Mouse (Mus musculus): Measurements from ENCODE around the gene Slc1a4. TPM values are rescaled to one million over a fixed set of nuclear protein-coding genes. Genes with fewer than 3 reads are reported as not detected.

Gene Slc1a4
- polyA plus RNA-seq, 1 experiment from 2014 or later, result 8.1 TPM

DNA sequence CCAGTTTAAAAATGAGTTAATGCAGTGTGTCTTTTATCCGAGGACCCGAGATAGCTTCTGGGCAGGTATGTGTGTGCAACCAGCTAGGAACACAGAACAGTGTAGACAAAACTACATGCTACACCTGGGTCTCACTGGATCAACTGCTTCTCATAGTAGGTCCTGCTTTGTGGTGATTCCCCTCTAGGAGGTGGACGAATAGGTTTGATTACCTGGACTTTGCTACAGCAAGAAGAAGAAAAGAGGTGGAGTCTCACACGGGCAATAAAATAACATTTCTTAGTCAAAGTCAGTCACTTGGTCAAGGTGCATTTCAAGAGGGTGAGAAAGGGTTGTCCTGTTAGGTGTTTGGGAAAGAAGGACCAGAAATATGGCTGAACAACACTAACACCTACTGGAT is 11.4 kb upstream of the Slc1a4 start:
- no peak overlapping the region for H3K27ac ChIP-seq (replicated peaks)
- 78% methylated on average over 4 of the region's 4 CpGs for WGBS

GRCm38 (mm10) chr11:20341598-20341997 is 9.1 kb upstream of the Slc1a4 start:
- H3K36me3 ChIP-seq, result no peaks in the 10 kb centered on the region
- WGBS, result 33% methylated on average over 1 of the region's 1 CpGs
- ATAC-seq (ENCODE audit: extremely low read depth, insufficient number of reproducible peaks, low FRiP score, low TSS enrichment), result no peak

More for the DNA sequence above, 11.4 kb upstream of the Slc1a4 start:
- no peak overlapping the region for H3K4me2 ChIP-seq
- H3K27me3 ChIP-seq (replicated peaks), result no peaks in the 10 kb centered on the region
- H3K4me1 ChIP-seq, result peaks cover 5% of the 10 kb centered on the region; the same call in 1 of the 2 replicates
- no peak overlapping the region for H3K9ac ChIP-seq
- no peak overlapping the region for H3K4me3 ChIP-seq
- no peaks in the 10 kb centered on the region; the same call in 1 of the 2 replicates for H3K9me3 ChIP-seq
- ATAC-seq (ENCODE audit: extremely low read depth, insufficient number of reproducible peaks, low FRiP score, low TSS enrichment), result no peak
- no peaks in the 10 kb centered on the region for H3K36me3 ChIP-seq

DNA sequence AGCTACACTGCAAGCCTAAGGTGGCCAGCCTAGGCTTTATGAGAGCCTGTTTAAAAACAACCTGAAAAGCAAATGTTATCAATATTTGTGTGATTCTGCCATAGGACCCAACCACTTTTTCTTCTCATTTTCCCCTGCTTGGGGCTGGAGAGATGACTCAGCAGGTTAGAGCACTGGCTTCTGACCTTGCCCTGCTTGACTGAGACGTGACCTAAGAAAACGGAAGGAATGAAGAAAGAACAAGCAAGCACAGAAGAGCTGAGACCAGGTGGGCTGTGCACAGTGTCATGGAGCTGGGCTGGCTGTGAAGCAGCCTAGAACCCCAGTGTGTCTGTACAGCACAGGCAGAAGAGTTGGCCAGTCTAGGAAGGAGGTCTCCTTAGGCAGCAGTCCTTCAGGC is 6.2 kb upstream of the Slc1a4 start:
- 0 out of 2 replicates have a peak, but pooled peaks cover 4% of the 10 kb centered on the region for H3K27me3 ChIP-seq (replicated peaks)
- whole genome bisulfite sequencing, result 54% methylated on average over 2 of the region's 2 CpGs

More at GRCm38 (mm10) chr11:20341598-20341997, 9.1 kb upstream of the Slc1a4 start:
- H3K4me2 ChIP-seq, result no peak overlapping the region
- no peak overlapping the region for H3K4me3 ChIP-seq
- H3K27ac ChIP-seq (replicated peaks), result no peak overlapping the region
- no peak overlapping the region for H3K9ac ChIP-seq
- 0 out of 2 replicates have a peak, but pooled peaks cover 4% of the 10 kb centered on the region for H3K27me3 ChIP-seq (replicated peaks)
- H3K4me1 ChIP-seq, result no peaks in the 10 kb centered on the region
- no peaks in the 10 kb centered on the region for H3K9me3 ChIP-seq

DNA sequence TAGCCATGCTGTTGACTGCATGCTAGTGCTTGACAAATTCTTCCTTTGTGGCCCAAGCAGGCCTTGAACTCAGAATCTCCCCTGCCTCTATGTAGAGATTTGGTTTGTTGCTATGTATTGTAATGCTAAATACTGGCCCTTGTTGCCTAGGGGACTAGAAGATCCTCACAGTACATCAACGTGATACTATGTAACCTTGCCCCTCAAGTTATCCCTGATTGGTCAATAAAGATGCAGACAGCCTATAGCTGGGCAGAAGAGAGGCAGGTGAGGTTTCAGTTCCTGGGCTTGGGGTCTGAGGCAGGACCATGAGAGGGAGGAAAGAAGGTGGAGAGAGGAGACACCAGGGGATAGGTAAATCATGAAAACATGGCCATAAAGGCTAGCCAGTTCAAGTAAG is 1.8 kb upstream of the Slc1a4 start:
- Histone ChIP-seq H3K4me1 (peaks cover 28% of the 10 kb centered on the region), H3K9ac (no peak overlapping the region), H3K4me3 (no peak overlapping the region), H3K36me3 (no peaks in the 10 kb centered on the region), H3K4me2 (peak overlapping the region; percentile 99; the same call in 1 of the 2 replicates), H3K27me3 (replicated peaks) (peaks cover 16% of the 10 kb centered on the region), H3K27ac (replicated peaks) (no peak overlapping the region), H3K9me3 (no peaks in the 10 kb centered on the region)
- ATAC-seq (ENCODE audit: extremely low read depth, insufficient number of reproducible peaks, low FRiP score, low TSS enrichment), result no peak
- WGBS, result 41% methylated on average over 1 of the region's 1 CpGs

More for the DNA sequence above, 6.2 kb upstream of the Slc1a4 start:
- 0 out of 2 replicates have a peak, but pooled peaks have one; percentile 46 for ATAC-seq (ENCODE audit: extremely low read depth, insufficient number of reproducible peaks, low FRiP score, low TSS enrichment)
- Histone ChIP-seq H3K27ac (replicated peaks) (no peak overlapping the region), H3K36me3 (no peaks in the 10 kb centered on the region), H3K9me3 (no peaks in the 10 kb centered on the region), H3K4me1 (peaks cover 2% of the 10 kb centered on the region; the same call in 1 of the 2 replicates), H3K4me2 (no peak overlapping the region), H3K4me3 (no peak overlapping the region), H3K9ac (no peak overlapping the region)

- Histone ChIP-seq H3K4me1 (peaks cover 32% of the 10 kb centered on the region), H3K9me3 (no peaks in the 10 kb centered on the region), H3K4me2 (peak overlapping the region; percentile 99), H3K9ac (peak overlapping the region; percentile 90), H3K4me3 (peak overlapping the region; percentile 81), H3K36me3 (no peaks in the 10 kb centered on the region), H3K27me3 (replicated peaks) (peaks cover 22% of the 10 kb centered on the region), H3K27ac (replicated peaks) (peak overlapping the region; percentile 92)
- 3% methylated on average over 61 of the region's 61 CpGs for WGBS
- peak; percentile 22; the same call in 1 of the 2 replicates for ATAC-seq (ENCODE audit: extremely low read depth, insufficient number of reproducible peaks, low FRiP score, low TSS enrichment)
Observed at GRCm38 (mm10) chr11:20331690-20332537, 599 bp downstream of the Slc1a4 start.

DNA sequence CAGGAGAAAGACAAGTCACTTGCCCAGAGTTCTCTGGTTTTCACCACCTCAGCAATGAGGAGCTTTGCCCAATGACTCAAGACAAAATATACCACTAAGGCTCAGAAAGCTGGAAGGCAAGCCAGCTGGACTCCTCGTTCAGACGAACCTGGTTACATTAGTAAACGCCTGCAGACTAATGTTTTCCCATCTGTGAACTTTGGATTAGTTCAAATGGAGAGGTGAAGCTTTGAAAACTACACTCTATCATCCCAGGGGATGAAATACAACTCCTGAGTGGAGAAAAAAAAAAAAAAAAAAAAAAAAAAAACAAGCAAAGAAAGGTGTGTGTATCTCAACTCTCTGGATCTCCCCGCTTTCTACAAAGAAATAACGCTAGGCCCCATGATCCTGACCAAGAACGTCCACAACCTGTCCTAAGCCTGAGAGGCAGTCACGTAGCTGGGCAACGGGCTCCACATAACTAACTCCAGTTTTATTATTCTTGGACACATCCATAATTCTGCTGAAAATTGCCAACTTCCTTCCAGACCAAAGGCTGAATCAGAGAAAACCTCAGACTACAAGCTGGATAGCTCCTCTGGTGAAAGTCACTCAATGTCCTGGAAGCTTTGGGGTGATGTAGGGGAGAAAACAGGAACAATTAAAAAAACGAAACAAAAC is 1.4 kb downstream of the Slc1a4 start:
- Histone ChIP-seq H3K27ac (replicated peaks) (peak overlapping the region; percentile 92), H3K27me3 (replicated peaks) (peaks cover 22% of the 10 kb centered on the region), H3K36me3 (no peaks in the 10 kb centered on the region), H3K4me3 (peak overlapping the region; percentile 81), H3K4me2 (peak overlapping the region; percentile 99), H3K9ac (peak overlapping the region; percentile 90), H3K4me1 (peaks cover 40% of the 10 kb centered on the region), H3K9me3 (no peaks in the 10 kb centered on the region)
- no peak for ATAC-seq (ENCODE audit: extremely low read depth, insufficient number of reproducible peaks, low FRiP score, low TSS enrichment)
- WGBS, result 54% methylated on average over 9 of the region's 9 CpGs

GRCm38 (mm10) chr11:20329711-20330110 is 2.8 kb downstream of the Slc1a4 start:
- Histone ChIP-seq H3K4me1 (peaks cover 45% of the 10 kb centered on the region), H3K4me2 (peak overlapping the region; percentile 99), H3K9ac (no peak overlapping the region; the same call in 1 of the 2 replicates), H3K27me3 (replicated peaks) (peaks cover 22% of the 10 kb centered on the region), H3K36me3 (no peaks in the 10 kb centered on the region), H3K9me3 (no peaks in the 10 kb centered on the region), H3K4me3 (peak overlapping the region; percentile 81), H3K27ac (replicated peaks) (no peak overlapping the region)
- ATAC-seq (ENCODE audit: extremely low read depth, insufficient number of reproducible peaks, low FRiP score, low TSS enrichment), result no peak
- WGBS, result 84% methylated on average over 5 of the region's 5 CpGs

- Histone ChIP-seq H3K9ac (no peak overlapping the region), H3K36me3 (no peaks in the 10 kb centered on the region), H3K27ac (replicated peaks) (no peak overlapping the region), H3K27me3 (replicated peaks) (peaks cover 25% of the 10 kb centered on the region), H3K4me1 (peaks cover 44% of the 10 kb centered on the region), H3K9me3 (no peaks in the 10 kb centered on the region), H3K4me2 (peak overlapping the region; percentile 99), H3K4me3 (peak overlapping the region; percentile 81; the same call in 1 of the 2 replicates)
- no peak for ATAC-seq (ENCODE audit: extremely low read depth, insufficient number of reproducible peaks, low FRiP score, low TSS enrichment)
- 88% methylated on average over 6 of the region's 6 CpGs for WGBS
Observed at GRCm38 (mm10) chr11:20328771-20329170, 3.7 kb downstream of the Slc1a4 start.

DNA sequence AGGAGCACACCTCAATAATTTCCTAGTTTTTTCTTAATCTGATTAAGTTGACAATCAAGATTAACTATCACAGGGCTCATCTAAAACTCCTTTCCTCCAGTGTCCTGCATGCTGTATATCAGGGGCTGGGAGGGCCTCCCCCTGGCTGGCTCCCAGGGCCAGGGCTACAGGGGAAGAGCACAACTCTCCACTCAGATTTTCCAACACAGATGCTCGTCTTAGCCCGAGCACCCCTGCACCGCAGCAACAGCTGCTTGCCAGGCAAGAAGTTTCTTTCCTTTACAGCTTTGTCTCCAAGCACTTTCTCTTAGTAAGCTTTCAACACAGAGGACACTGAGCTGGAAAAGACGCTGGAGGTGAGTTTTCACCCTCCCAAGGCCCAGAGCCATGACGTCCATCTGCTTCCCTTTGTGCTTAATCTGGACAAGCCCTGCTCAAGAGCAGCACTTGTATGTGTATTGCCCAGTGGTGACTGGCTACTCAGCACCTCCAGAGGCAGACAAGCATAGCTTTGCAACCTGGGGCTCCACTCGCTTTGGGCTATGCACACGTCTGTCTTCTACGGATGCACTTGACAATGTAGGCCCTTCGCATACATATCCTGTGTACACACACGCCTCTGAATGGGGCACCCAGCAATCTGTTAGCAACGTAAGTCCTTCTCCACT is 6.1 kb downstream of the Slc1a4 start:
- Histone ChIP-seq H3K9me3 (no peaks in the 10 kb centered on the region), H3K27ac (replicated peaks) (peak overlapping the region; percentile 33), H3K4me2 (peak overlapping the region; percentile 53), H3K27me3 (replicated peaks) (peaks cover 36% of the 10 kb centered on the region), H3K36me3 (no peaks in the 10 kb centered on the region), H3K9ac (no peak overlapping the region), H3K4me1 (peaks cover 32% of the 10 kb centered on the region), H3K4me3 (peak overlapping the region; percentile 14; the same call in 1 of the 2 replicates)
- 35% methylated on average over 11 of the region's 11 CpGs for WGBS
- ATAC-seq (ENCODE audit: extremely low read depth, insufficient number of reproducible peaks, low FRiP score, low TSS enrichment), result no peak

DNA sequence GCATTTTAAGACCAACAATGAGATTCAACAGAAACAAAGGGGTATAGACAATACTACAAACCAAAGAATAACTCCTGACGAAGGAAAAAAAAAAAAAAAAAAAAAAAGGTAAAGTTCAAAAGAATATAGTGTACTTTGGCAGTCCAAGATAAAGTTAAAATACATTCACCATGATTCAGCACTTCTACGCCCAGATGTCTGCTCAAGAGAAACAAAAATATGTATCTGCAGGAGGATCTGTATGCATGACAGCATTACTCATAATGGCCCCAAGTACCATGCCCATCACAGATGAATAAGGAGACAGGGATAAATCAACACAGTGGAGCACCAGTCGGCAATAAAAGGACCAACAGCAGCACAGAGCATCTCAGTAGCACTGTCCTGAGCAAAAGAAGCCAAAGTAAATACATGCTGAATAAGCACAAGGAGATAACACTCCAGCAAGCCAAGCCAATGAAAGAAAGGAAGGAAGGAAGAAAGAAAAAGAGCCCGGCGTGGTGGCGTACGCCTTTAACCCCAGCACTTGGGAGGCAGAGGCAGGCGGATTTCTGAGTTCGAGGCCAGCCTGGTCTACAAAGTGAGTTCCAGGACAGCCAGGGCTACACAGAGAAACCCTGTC is 7.3 kb downstream of the Slc1a4 start:
- no peak overlapping the region for H3K9ac ChIP-seq
- ATAC-seq (ENCODE audit: extremely low read depth, insufficient number of reproducible peaks, low FRiP score, low TSS enrichment), result peak; percentile 29; the same call in 1 of the 2 replicates
- H3K36me3 ChIP-seq, result no peaks in the 10 kb centered on the region
- peak overlapping the region; percentile 36; the same call in 1 of the 2 replicates for H3K27ac ChIP-seq (replicated peaks)
- H3K9me3 ChIP-seq, result no peaks in the 10 kb centered on the region
- WGBS, result 70% methylated on average over 9 of the region's 9 CpGs
- H3K4me1 ChIP-seq, result peaks cover 22% of the 10 kb centered on the region
- H3K4me2 ChIP-seq, result peak overlapping the region; percentile 25
- no peak overlapping the region for H3K4me3 ChIP-seq
- peaks cover 31% of the 10 kb centered on the region for H3K27me3 ChIP-seq (replicated peaks)

Measured in heart, embryonic 13.5 days (tissue).